Mouse (Mus musculus): Measurements from ENCODE around the gene Dcdc2b. TPM values are rescaled to one million over a fixed set of nuclear protein-coding genes. Genes with fewer than 3 reads are reported as not detected.
A peak's percentile ranks its signal among the peaks of the same experiment; 100 is the strongest.

Dcdc2b gene
- polyA plus RNA-seq, 1 experiment from 2014 or later = 4.0 TPM

DNA sequence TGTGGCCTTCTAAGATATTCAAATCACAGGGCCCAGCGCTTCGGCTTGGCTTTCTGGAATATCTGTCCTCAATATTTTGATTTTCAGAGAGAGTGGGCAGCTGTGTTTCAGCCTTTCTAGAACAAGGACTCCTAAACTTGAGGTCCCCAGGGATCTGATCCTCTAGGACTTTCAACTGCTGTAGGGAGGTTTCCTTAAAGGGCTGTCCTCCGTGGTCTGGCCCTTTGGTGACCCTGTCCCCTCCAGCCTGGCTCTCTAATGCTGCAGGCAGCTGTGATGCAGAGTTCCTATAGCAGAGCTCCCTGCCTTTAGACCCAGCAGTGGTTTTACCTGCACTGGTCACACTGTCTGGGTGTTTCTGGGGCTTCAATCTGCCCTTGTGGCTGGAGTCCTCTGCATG lies 2.6 kb upstream of the Dcdc2b start:
- H3K27me3 ChIP-seq (replicated peaks; ENCODE audit: control insufficient read depth, insufficient read depth, low read length) = no peaks in the 10 kb centered on the region
- H3K9me3 ChIP-seq (ENCODE audit: control insufficient read depth, low read length) = no peaks in the 10 kb centered on the region
- H3K4me1 ChIP-seq (replicated peaks; ENCODE audit: control insufficient read depth, insufficient read depth, low read length) = peaks cover 23% of the 10 kb centered on the region
- H3K4me3 ChIP-seq (replicated peaks; ENCODE audit: low read length) = no peak overlapping the region
- no peak for ATAC-seq
- 96% methylated on average over 3 of the region's 3 CpGs for WGBS
- no peak overlapping the region for H3K27ac ChIP-seq (ENCODE audit: low read length)
- no peak overlapping the region for H3K9ac ChIP-seq (replicated peaks; ENCODE audit: low read depth, low read length)
- no peak overlapping the region for H3K4me2 ChIP-seq (ENCODE audit: low read length)
- H3K36me3 ChIP-seq (ENCODE audit: control insufficient read depth, insufficient read depth) = no peaks in the 10 kb centered on the region

DNA sequence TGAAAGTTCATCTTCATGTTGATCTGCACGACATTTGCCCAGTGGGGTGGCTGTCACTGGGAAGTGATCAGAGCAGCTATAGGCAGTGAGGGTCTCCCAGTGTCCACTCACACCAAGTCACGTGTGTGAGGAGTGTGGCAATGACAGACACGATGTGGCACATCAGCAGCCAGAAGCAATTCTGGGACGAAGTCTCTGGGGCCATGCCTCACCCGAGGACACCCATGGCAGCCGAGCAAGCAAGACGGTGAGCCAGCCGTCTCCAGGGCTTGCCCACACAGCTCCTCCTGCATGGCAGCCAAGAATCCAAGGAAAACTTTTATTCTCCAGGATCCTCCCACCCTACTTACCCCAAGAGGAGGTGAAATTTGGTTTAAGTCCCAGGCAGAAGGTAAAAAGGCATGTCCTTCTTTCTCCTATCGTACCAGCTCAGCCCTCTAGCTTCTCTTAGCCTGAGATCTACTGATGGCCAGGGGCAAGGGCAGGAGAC lies 1.8 kb upstream of the Dcdc2b start:
- no peak overlapping the region for H3K27ac ChIP-seq (ENCODE audit: low read length)
- H3K9ac ChIP-seq (replicated peaks; ENCODE audit: low read depth, low read length) = no peak overlapping the region
- no peak overlapping the region for H3K4me2 ChIP-seq (ENCODE audit: low read length)
- H3K36me3 ChIP-seq (ENCODE audit: control insufficient read depth, insufficient read depth) = no peaks in the 10 kb centered on the region
- peaks cover 21% of the 10 kb centered on the region for H3K4me1 ChIP-seq (replicated peaks; ENCODE audit: control insufficient read depth, insufficient read depth, low read length)
- H3K4me3 ChIP-seq (replicated peaks; ENCODE audit: low read length) = no peak overlapping the region
- no peaks in the 10 kb centered on the region for H3K9me3 ChIP-seq (ENCODE audit: control insufficient read depth, low read length)
- 90% methylated on average over 9 of the region's 9 CpGs for WGBS
- no peak for ATAC-seq
- no peaks in the 10 kb centered on the region for H3K27me3 ChIP-seq (replicated peaks; ENCODE audit: control insufficient read depth, insufficient read depth, low read length)

DNA sequence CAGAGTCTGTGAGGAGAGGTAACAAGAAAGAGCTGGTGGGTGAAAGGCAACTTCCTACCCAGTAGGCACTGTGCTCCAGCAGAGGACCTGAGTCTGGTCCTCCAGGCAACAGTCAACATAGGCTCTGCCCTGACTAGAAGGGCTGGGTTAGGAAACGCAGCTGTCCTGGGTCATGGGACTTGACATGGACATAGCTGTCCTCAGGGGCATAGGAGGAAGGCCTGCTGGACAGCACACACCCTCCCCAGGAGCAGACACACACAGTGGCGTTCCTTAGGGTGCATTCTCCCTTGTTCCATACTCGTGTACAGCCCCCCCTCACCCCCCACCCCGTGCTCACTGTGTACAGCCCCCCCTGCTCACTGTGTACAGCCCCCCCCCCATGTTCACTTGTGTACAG lies 3.6 kb downstream of the Dcdc2b start:
- H3K4me2 ChIP-seq (ENCODE audit: low read length) = no peak overlapping the region
- H3K4me3 ChIP-seq (replicated peaks; ENCODE audit: low read length) = no peak overlapping the region
- H3K27ac ChIP-seq (ENCODE audit: low read length) = no peak overlapping the region
- no peak overlapping the region for H3K9ac ChIP-seq (replicated peaks; ENCODE audit: low read depth, low read length)
- peaks cover 15% of the 10 kb centered on the region for H3K36me3 ChIP-seq (ENCODE audit: control insufficient read depth, insufficient read depth)
- H3K9me3 ChIP-seq (ENCODE audit: control insufficient read depth, low read length) = no peaks in the 10 kb centered on the region
- 55% methylated on average over 4 of the region's 4 CpGs for WGBS
- H3K4me1 ChIP-seq (replicated peaks; ENCODE audit: control insufficient read depth, insufficient read depth, low read length) = peaks cover 5% of the 10 kb centered on the region
- ATAC-seq = no peak
- H3K27me3 ChIP-seq (replicated peaks; ENCODE audit: control insufficient read depth, insufficient read depth, low read length) = no peaks in the 10 kb centered on the region

DNA sequence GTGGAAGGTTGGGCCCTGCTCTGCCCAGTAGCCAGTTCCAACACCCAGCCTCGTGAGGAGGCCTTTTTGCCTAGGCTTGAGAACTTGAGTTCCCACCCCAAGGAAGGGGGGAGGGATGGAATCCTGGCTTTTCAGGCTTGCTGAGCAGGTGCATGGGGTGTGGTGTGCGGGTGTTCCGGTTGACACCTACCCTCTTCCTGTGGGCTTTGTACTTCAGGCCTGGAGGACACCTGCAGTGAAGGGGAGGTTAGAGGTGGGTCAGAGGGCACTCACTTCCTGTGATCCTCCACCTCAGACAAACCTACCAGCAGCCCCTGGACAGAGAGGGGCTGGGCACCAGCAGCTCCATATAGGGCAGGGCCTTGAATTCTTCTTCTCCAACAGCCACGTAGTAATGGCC lies 4.0 kb downstream of the Dcdc2b start:
- Histone ChIP-seq H3K9ac (replicated peaks; ENCODE audit: low read depth, low read length) (no peak overlapping the region), H3K4me1 (replicated peaks; ENCODE audit: control insufficient read depth, insufficient read depth, low read length) (peaks cover 5% of the 10 kb centered on the region), H3K27ac (ENCODE audit: low read length) (no peak overlapping the region), H3K36me3 (ENCODE audit: control insufficient read depth, insufficient read depth) (peaks cover 15% of the 10 kb centered on the region), H3K27me3 (replicated peaks; ENCODE audit: control insufficient read depth, insufficient read depth, low read length) (no peaks in the 10 kb centered on the region), H3K4me2 (ENCODE audit: low read length) (no peak overlapping the region), H3K9me3 (ENCODE audit: control insufficient read depth, low read length) (no peaks in the 10 kb centered on the region), H3K4me3 (replicated peaks; ENCODE audit: low read length) (no peak overlapping the region)
- ATAC-seq = no peak
- WGBS = 77% methylated on average over 4 of the region's 4 CpGs

DNA sequence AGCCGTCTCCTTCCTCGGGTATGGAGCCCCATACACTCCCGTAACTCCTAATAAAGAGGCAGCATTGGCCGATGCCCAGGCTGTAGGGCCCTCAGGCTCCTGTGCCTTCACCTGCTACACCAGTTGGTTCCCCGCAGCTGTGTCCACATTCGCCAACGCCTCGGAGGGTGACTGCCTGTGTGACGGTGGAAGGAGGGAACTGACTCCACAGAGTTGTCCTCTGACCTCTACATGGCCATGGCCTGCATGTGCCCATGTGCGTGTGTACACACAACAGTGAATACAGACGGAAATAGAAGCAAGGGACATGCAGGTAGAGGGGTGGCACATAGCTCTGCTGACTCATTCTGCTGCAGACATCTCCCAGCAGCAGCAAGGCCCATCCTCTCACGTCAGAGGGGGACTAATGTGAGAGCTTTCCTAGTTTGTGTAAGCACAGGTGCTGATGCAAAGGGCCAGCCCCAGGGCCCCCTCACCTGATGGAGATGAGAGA lies 4.9 kb downstream of the Dcdc2b start:
- Histone ChIP-seq H3K4me3 (replicated peaks; ENCODE audit: low read length) (no peak overlapping the region), H3K27ac (ENCODE audit: low read length) (no peak overlapping the region), H3K9ac (replicated peaks; ENCODE audit: low read depth, low read length) (no peak overlapping the region), H3K27me3 (replicated peaks; ENCODE audit: control insufficient read depth, insufficient read depth, low read length) (no peaks in the 10 kb centered on the region), H3K36me3 (ENCODE audit: control insufficient read depth, insufficient read depth) (peaks cover 15% of the 10 kb centered on the region), H3K4me1 (replicated peaks; ENCODE audit: control insufficient read depth, insufficient read depth, low read length) (peaks cover 4% of the 10 kb centered on the region), H3K9me3 (ENCODE audit: control insufficient read depth, low read length) (no peaks in the 10 kb centered on the region), H3K4me2 (ENCODE audit: low read length) (no peak overlapping the region)
- ATAC-seq = no peak
- 89% methylated on average over 12 of the region's 12 CpGs for WGBS

DNA sequence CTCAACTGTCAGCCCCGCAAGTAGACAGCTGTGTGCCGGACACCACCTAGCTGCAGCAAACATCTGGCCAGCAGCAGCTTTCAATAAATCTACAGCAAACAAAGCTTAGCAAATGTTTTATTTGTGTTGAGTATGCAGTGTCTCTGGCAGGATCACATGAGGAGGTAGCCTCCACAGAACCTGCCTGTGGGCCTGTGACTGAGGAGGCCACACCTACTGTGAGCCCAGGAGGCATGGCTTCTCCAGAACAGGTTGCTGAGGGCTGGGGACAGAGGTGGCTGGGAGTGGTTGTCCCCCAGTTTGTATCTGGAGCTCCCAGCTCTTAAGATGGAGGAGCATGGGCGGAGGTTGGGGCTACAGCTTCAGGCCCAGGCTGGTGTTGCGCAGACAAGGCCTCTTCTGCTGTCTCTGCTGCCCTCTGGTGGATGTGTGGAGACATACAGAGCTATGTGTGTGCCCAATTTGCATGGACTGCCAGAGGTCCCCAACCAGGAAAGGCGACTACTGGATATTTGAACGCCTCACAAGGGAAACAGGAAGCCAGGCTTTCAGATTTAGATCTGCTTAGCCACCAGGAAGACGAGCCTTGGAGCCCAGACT lies 5.5 kb downstream of the Dcdc2b start:
- Histone ChIP-seq H3K4me2 (ENCODE audit: low read length) (no peak overlapping the region), H3K9me3 (ENCODE audit: control insufficient read depth, low read length) (no peaks in the 10 kb centered on the region), H3K4me1 (replicated peaks; ENCODE audit: control insufficient read depth, insufficient read depth, low read length) (no peaks in the 10 kb centered on the region), H3K9ac (replicated peaks; ENCODE audit: low read depth, low read length) (peak overlapping the region; percentile 49), H3K27ac (ENCODE audit: low read length) (no peak overlapping the region), H3K4me3 (replicated peaks; ENCODE audit: low read length) (no peak overlapping the region), H3K27me3 (replicated peaks; ENCODE audit: control insufficient read depth, insufficient read depth, low read length) (no peaks in the 10 kb centered on the region), H3K36me3 (ENCODE audit: control insufficient read depth, insufficient read depth) (peaks cover 19% of the 10 kb centered on the region)
- 37% methylated on average over 7 of the region's 7 CpGs for WGBS
- peak; percentile 89 for ATAC-seq

DNA sequence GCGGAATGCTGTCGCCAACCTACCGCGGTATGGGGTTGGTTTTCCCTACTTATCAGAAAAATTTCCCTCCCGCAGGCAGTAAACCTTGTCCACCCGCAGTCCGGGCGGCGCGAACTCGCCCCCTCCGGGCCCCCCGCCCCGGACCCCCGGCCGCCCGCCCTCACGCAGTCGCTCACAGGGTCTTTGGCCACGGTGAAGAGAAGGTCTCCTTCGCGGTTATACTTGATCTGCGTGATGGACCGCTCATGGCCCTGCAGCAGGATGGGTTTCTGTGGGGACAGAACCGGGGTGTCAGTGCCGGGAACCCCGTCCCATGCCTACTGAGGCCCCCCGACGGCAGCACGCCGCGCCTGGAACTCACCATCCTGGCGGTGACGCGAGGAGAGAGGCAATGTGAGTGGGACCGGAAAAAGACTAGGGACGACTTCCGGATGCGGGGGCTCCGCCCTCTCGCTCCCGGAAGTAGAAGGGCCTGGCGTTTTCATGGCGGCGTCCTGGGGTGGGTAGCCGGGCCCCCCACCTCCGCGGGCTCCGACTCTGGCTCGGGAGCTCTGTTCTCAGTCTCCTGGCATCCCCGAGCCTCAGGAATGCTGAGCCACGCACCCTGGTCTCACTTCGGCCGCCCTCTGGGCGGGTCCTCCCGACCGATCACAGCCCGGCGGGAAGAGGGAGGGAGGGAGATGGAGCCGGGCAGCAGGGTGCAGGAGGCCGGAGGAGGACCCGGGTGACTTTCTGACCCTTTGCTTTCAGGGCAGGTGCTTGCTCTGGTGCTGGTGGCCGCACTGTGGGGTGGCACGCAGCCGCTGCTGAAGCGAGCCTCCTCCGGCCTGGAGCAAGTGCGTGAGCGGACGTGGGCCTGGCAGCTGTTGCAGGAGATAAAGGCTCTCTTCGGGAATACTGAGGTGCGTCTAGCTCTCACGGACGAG lies 13.6 kb downstream of the Dcdc2b start, which contains the start of the genes Eif3i and Tmem234:
Gene Eif3i (minus strand): TSS at position 416 of the 926 bp plus-strand sequence.
Gene Tmem234 (plus strand): TSS at position 436 of the 926 bp plus-strand sequence.
- H3K4me3 ChIP-seq (replicated peaks; ENCODE audit: low read length) = peak within 1 kb of the TSS; percentile 73
- WGBS = 0% methylated on average over 74 of the region's 74 CpGs
- peaks cover 26% of the 10 kb centered on the region for H3K4me1 ChIP-seq (replicated peaks; ENCODE audit: control insufficient read depth, insufficient read depth, low read length)

DNA sequence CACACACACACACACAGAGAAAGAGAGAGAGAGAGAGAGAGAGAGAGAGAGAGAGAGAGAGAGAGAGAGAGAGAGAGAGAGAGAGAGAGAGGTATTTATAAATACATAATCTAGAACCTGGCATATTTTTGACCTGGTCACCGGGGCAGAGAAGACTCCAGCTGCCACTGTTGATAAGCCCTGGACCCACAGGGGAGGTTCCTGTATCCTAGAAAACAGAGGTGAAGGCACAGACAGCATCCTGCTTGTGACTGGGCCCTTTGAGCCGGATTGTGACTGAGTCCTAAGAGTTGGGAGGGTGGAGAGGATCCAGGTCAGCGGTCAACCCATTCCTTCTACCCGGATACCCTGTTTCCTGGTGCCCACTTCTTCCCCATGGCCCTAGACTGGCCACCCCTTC lies 25.2 kb downstream of the Dcdc2b start:
- Histone ChIP-seq H3K36me3 (ENCODE audit: control insufficient read depth, insufficient read depth) (peaks cover 27% of the 10 kb centered on the region), H3K4me2 (ENCODE audit: low read length) (no peak overlapping the region), H3K9me3 (ENCODE audit: control insufficient read depth, low read length) (no peaks in the 10 kb centered on the region), H3K27ac (ENCODE audit: low read length) (no peak overlapping the region), H3K4me3 (replicated peaks; ENCODE audit: low read length) (no peak overlapping the region), H3K4me1 (replicated peaks; ENCODE audit: control insufficient read depth, insufficient read depth, low read length) (peaks cover 7% of the 10 kb centered on the region), H3K9ac (replicated peaks; ENCODE audit: low read depth, low read length) (no peak overlapping the region), H3K27me3 (replicated peaks; ENCODE audit: control insufficient read depth, insufficient read depth, low read length) (no peaks in the 10 kb centered on the region)
- WGBS = 82% methylated on average over 4 of the region's 4 CpGs
- ATAC-seq = no peak

More for the DNA sequence above, 13.6 kb downstream of the Dcdc2b start, which contains the start of the genes Eif3i and Tmem234:
- ATAC-seq = peak; percentile 96
- Histone ChIP-seq H3K9ac (replicated peaks; ENCODE audit: low read depth, low read length) (peak within 1 kb of the TSS; percentile 95), H3K9me3 (ENCODE audit: control insufficient read depth, low read length) (no peaks in the 10 kb centered on the region), H3K27ac (ENCODE audit: low read length) (peak within 1 kb of the TSS; percentile 70), H3K4me2 (ENCODE audit: low read length) (peak within 1 kb of the TSS; percentile 87), H3K27me3 (replicated peaks; ENCODE audit: control insufficient read depth, insufficient read depth, low read length) (no peaks in the 10 kb centered on the region), H3K36me3 (ENCODE audit: control insufficient read depth, insufficient read depth) (peaks cover 5% of the 10 kb centered on the region)

DNA sequence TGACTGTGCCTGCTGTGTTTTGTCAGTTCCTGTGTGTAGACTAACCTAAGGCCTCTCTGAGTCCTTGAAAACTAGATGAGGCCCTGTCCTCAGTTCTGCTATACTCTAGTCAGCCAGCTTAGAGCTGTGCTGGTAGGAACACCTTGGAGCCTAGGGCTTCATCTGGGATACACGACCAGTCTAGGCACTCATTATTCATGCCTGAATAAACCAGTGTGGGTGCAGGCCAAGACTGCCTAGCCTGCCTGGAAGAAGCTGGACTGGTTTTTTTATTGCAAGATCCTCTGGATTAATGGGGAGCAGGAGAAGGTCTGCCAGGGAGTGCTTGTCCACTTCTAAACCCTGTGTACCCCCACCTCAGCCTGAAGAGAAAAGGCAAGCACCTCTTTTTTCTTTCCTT lies 27.1 kb downstream of the Dcdc2b start:
- Histone ChIP-seq H3K4me2 (ENCODE audit: low read length) (no peak overlapping the region), H3K9me3 (ENCODE audit: control insufficient read depth, low read length) (no peaks in the 10 kb centered on the region), H3K27me3 (replicated peaks; ENCODE audit: control insufficient read depth, insufficient read depth, low read length) (no peaks in the 10 kb centered on the region), H3K9ac (replicated peaks; ENCODE audit: low read depth, low read length) (no peak overlapping the region), H3K27ac (ENCODE audit: low read length) (no peak overlapping the region), H3K4me1 (replicated peaks; ENCODE audit: control insufficient read depth, insufficient read depth, low read length) (peaks cover 7% of the 10 kb centered on the region), H3K36me3 (ENCODE audit: control insufficient read depth, insufficient read depth) (peaks cover 17% of the 10 kb centered on the region), H3K4me3 (replicated peaks; ENCODE audit: low read length) (no peak overlapping the region)
- WGBS = 10% methylated on average over 1 of the region's 1 CpGs
- ATAC-seq = no peak

Measured in forebrain, embryonic 16.5 days (tissue).